Mouse (Mus musculus): ENCODE data around the gene Gm11027. TPM values are rescaled to one million over a fixed set of nuclear protein-coding genes. Genes with fewer than 3 reads are reported as not detected.

Gm11027 gene
- total RNA-seq, 1 experiment = not detected

DNA sequence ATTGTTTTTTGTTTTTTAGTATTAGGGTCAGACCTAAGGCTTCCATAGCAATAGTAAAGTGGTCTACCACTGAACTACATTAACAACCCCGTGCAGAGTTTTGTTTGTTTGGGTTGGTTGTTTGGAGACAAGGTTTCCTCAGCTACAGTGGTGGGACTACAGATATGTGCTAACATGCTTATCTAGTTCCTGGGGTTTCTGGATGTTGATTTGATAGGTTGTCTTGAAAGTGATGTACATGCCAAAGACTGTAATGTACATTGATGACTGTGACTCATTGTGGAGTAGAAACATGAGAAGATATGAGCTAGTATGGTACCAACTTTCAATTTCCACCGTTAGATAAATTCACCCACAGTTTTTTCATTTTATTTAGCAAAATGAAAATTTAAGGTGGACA, 8.3 kb downstream of the Gm11027 start:
- in situ Hi-C loops (cut with MboI; ENCODE audit: low sequenced_read_pairs in 2 of 2, unreplicated experiment in 2 of 2) = no loop called here
- H3K9ac ChIP-seq (ENCODE audit: insufficient read depth, low read depth, low read length, poor library complexity, severe bottlenecking) = no peak overlapping the region
- no peak overlapping the region for H3K4me3 ChIP-seq (ENCODE audit: insufficient read depth in 1 of 2, low read depth in 1 of 2, low read length in 2 of 2, poor library complexity in 1 of 2, severe bottlenecking in 1 of 2)
- no peaks in the 10 kb centered on the region for H3K9me3 ChIP-seq (ENCODE audit: control insufficient read depth, insufficient read depth, low read depth, low read length)
- no peak for DNase-seq (ENCODE audit: low read depth, low spot score)
- no peaks in the 10 kb centered on the region; a peak in 1 of 4 replicates for H3K4me1 ChIP-seq (ENCODE audit: control insufficient read depth in 2 of 2, insufficient read depth in 2 of 2, low read length in 2 of 2, poor library complexity in 1 of 2)
- no peak overlapping the region for H3K27ac ChIP-seq (ENCODE audit: insufficient read depth, low read depth, low read length, poor library complexity, severe bottlenecking)
- TF ChIP-seq CHD2 (IDR thresholded peaks at IDR 0.05; ENCODE audit: low read depth, low read length) (no peak), MAFK (IDR thresholded peaks at IDR 0.05; ENCODE audit: insufficient read depth, low read depth, low read length) (no peak), ZC3H11A (IDR thresholded peaks at IDR 0.05; ENCODE audit: borderline replicate concordance, low read depth, low read length) (no peak), ZNF384 (IDR thresholded peaks at IDR 0.05; ENCODE audit: low read depth, low read length) (no peak), HCFC1 (IDR thresholded peaks at IDR 0.05; ENCODE audit: borderline replicate concordance, insufficient read depth, low read length) (no peak)
- no peaks in the 10 kb centered on the region for H3K36me3 ChIP-seq (ENCODE audit: control insufficient read depth, insufficient read depth, low read length, poor library complexity, severe bottlenecking)

DNA sequence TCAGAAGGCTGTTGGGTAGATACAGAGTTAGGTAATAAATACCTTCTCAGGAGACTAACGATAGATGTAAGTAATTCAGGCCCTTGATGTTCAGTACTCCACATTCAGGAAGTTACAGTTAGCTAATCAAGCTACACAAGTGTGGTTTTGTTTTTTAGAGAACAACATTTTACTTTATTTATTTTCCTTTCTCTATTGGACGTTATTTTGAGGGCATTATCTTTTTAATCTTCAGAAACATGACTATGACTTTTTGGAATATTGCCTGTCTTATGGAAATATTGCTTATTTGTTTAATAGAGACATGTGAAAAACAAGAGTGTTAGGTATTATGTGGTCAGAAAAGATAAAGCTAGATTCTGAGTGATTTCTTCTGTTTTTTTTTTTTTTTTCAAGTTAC, 18.0 kb downstream of the Gm11027 start:
- no peak for TF ChIP-seq ZC3H11A (IDR thresholded peaks at IDR 0.05; ENCODE audit: borderline replicate concordance, low read depth, low read length)
- no peak for TF ChIP-seq HCFC1 (IDR thresholded peaks at IDR 0.05; ENCODE audit: borderline replicate concordance, insufficient read depth, low read length)
- TF ChIP-seq ZNF384 (IDR thresholded peaks at IDR 0.05; ENCODE audit: low read depth, low read length) = no peak
- TF ChIP-seq MAFK (IDR thresholded peaks at IDR 0.05; ENCODE audit: insufficient read depth, low read depth, low read length) = no peak
- no peak for TF ChIP-seq CHD2 (IDR thresholded peaks at IDR 0.05; ENCODE audit: low read depth, low read length)
- no peak overlapping the region for H3K27ac ChIP-seq (ENCODE audit: insufficient read depth, low read depth, low read length, poor library complexity, severe bottlenecking)
- H3K9me3 ChIP-seq (ENCODE audit: control insufficient read depth, insufficient read depth, low read depth, low read length) = no peaks in the 10 kb centered on the region
- no peaks in the 10 kb centered on the region for H3K36me3 ChIP-seq (ENCODE audit: control insufficient read depth, insufficient read depth, low read length, poor library complexity, severe bottlenecking)
- no peak overlapping the region for H3K4me3 ChIP-seq (ENCODE audit: insufficient read depth in 1 of 2, low read depth in 1 of 2, low read length in 2 of 2, poor library complexity in 1 of 2, severe bottlenecking in 1 of 2)
- no peaks in the 10 kb centered on the region for H3K4me1 ChIP-seq (ENCODE audit: control insufficient read depth in 2 of 2, insufficient read depth in 2 of 2, low read length in 2 of 2, poor library complexity in 1 of 2)
- H3K9ac ChIP-seq (ENCODE audit: insufficient read depth, low read depth, low read length, poor library complexity, severe bottlenecking) = no peak overlapping the region
- no peak for DNase-seq (ENCODE audit: low read depth, low spot score)
- in situ Hi-C loops (cut with MboI; ENCODE audit: low sequenced_read_pairs in 2 of 2, unreplicated experiment in 2 of 2) = no loop called here

DNA sequence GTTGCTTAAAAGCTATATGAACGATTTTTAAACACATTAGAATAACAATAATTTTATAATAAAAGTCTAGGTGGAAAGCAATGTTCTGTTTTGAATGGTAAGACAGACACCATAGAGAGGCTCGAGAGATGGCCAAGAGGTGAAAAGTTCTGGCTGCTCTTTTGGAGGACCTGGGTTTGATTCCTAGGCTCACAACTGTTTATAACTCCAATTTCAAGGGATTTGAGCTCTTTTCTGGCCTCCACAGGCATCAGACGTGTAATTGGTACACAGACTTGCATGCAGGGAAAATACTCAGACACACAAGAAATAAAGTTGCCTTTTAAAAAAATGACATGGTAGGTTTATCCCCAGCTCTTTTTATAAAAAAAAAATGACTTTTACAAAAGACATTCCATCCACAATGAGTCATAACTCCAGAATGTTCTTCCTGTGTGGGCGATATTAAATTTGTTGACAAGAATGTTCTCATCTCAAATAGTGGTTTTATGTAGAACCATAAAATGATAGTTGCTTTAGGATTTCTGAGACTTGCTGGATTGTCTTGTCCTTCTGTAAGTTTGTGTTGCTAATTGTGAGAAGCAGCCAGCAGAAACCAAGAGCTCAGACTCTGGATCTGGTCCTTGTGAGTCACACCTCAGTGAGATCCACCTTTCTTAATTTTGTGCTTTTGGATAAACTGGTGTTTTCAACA, 18.6 kb downstream of the Gm11027 start:
- Histone ChIP-seq H3K9ac (ENCODE audit: insufficient read depth, low read depth, low read length, poor library complexity, severe bottlenecking) (no peak overlapping the region), H3K9me3 (ENCODE audit: control insufficient read depth, insufficient read depth, low read depth, low read length) (no peaks in the 10 kb centered on the region), H3K27ac (ENCODE audit: insufficient read depth, low read depth, low read length, poor library complexity, severe bottlenecking) (no peak overlapping the region), H3K4me3 (ENCODE audit: insufficient read depth in 1 of 2, low read depth in 1 of 2, low read length in 2 of 2, poor library complexity in 1 of 2, severe bottlenecking in 1 of 2) (no peak overlapping the region), H3K4me1 (ENCODE audit: control insufficient read depth in 2 of 2, insufficient read depth in 2 of 2, low read length in 2 of 2, poor library complexity in 1 of 2) (no peaks in the 10 kb centered on the region), H3K36me3 (ENCODE audit: control insufficient read depth, insufficient read depth, low read length, poor library complexity, severe bottlenecking) (no peaks in the 10 kb centered on the region)
- in situ Hi-C loops (cut with MboI; ENCODE audit: low sequenced_read_pairs in 2 of 2, unreplicated experiment in 2 of 2) = no loop called here
- no peak for DNase-seq (ENCODE audit: low read depth, low spot score)
- TF ChIP-seq MAFK (IDR thresholded peaks at IDR 0.05; ENCODE audit: insufficient read depth, low read depth, low read length) (no peak), ZC3H11A (IDR thresholded peaks at IDR 0.05; ENCODE audit: borderline replicate concordance, low read depth, low read length) (no peak), HCFC1 (IDR thresholded peaks at IDR 0.05; ENCODE audit: borderline replicate concordance, insufficient read depth, low read length) (no peak), ZNF384 (IDR thresholded peaks at IDR 0.05; ENCODE audit: low read depth, low read length) (no peak), CHD2 (IDR thresholded peaks at IDR 0.05; ENCODE audit: low read depth, low read length) (no peak)

DNA sequence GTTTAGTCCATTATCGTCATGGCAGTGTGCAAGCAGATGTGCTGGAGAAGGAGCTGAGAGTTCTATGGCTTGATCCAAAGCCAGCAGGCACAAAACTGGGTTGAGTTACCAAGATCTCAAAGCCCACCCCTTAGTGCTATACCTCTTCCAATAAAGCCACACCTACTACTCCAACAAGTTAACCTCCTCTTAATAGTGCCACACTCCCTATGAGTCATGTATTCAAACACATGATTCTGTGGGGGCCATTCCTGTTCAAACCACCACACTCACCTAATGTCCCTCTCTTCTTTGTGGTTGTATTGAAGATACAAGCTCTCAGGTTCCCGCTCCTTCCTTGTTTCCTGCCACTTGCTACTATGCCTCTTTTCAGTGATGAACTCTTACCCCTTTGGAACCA, 24.7 kb downstream of the Gm11027 start:
- Histone ChIP-seq H3K4me1 (ENCODE audit: control insufficient read depth in 2 of 2, insufficient read depth in 2 of 2, low read length in 2 of 2, poor library complexity in 1 of 2) (no peaks in the 10 kb centered on the region), H3K36me3 (ENCODE audit: control insufficient read depth, insufficient read depth, low read length, poor library complexity, severe bottlenecking) (no peaks in the 10 kb centered on the region), H3K9ac (ENCODE audit: insufficient read depth, low read depth, low read length, poor library complexity, severe bottlenecking) (no peak overlapping the region), H3K27ac (ENCODE audit: insufficient read depth, low read depth, low read length, poor library complexity, severe bottlenecking) (no peak overlapping the region), H3K9me3 (ENCODE audit: control insufficient read depth, insufficient read depth, low read depth, low read length) (no peaks in the 10 kb centered on the region), H3K4me3 (ENCODE audit: insufficient read depth in 1 of 2, low read depth in 1 of 2, low read length in 2 of 2, poor library complexity in 1 of 2, severe bottlenecking in 1 of 2) (no peak overlapping the region)
- in situ Hi-C loops (cut with MboI; ENCODE audit: low sequenced_read_pairs in 2 of 2, unreplicated experiment in 2 of 2) = no loop called here
- TF ChIP-seq ZNF384 (IDR thresholded peaks at IDR 0.05; ENCODE audit: low read depth, low read length) (no peak), CHD2 (IDR thresholded peaks at IDR 0.05; ENCODE audit: low read depth, low read length) (no peak), MAFK (IDR thresholded peaks at IDR 0.05; ENCODE audit: insufficient read depth, low read depth, low read length) (no peak), HCFC1 (IDR thresholded peaks at IDR 0.05; ENCODE audit: borderline replicate concordance, insufficient read depth, low read length) (no peak), ZC3H11A (IDR thresholded peaks at IDR 0.05; ENCODE audit: borderline replicate concordance, low read depth, low read length) (no peak)
- DNase-seq (ENCODE audit: low read depth, low spot score) = no peak
